Mouse (Mus musculus) myocyte (in vitro differentiated cells): ENCODE results near the gene Npepps. TPM values are rescaled to one million over a fixed set of nuclear protein-coding genes. Genes with fewer than 3 reads are reported as not detected.

Experiments
- H3K27me3 ChIP-seq: one replicate; pipeline ENCODE4 v1.6.1; 2011; ENCODE audit not compliant: control insufficient read depth, insufficient read depth, insufficient read length
- H3K36me3 ChIP-seq: one replicate; pipeline ENCODE4 v1.6.1; 2011; ENCODE audit not compliant: control insufficient read depth, insufficient read depth
- H3K4me2 ChIP-seq: one replicate; pipeline ENCODE4 v1.6.1; 2011; ENCODE audit warnings: low read depth, control low read depth
- H3K4me3 ChIP-seq: one replicate; pipeline ENCODE4 v1.5.1; 2011; ENCODE audit warnings: mild to moderate bottlenecking, control low read depth, moderate library complexity
- H3K79me2 ChIP-seq: one replicate; pipeline ENCODE4 v1.6.1; 2011; ENCODE audit not compliant: control insufficient read depth, insufficient read depth
- H3ac ChIP-seq: one replicate; pipeline ENCODE4 v1.6.1; 2011; ENCODE audit not compliant: control insufficient read depth, insufficient read length
- CEBPB ChIP-seq: IDR thresholded peaks from 2 replicates; pipeline ENCODE4 v1.6.1; 2011; ENCODE audit warnings: mild to moderate bottlenecking, moderate library complexity; ENCODE audit not compliant: poor library complexity, insufficient read depth, severe bottlenecking
- E2F4 ChIP-seq: IDR thresholded peaks from one replicate; pipeline ENCODE4 v1.6.1; 2011; ENCODE audit warnings: mild to moderate bottlenecking, control low read depth, moderate library complexity; ENCODE audit not compliant: insufficient read depth
- MAX ChIP-seq: IDR thresholded peaks from one replicate; pipeline ENCODE4 v1.6.1; 2011; ENCODE audit warnings: low read depth, mild to moderate bottlenecking, control low read depth
- MYOD1 ChIP-seq, 3 experiments: IDR thresholded peaks; one replicate each; pipeline ENCODE4 v1.6.1; 2011; ENCODE audit warnings: control low read depth in 2 of 3, low read depth in 2 of 3, mild to moderate bottlenecking in 2 of 3, moderate library complexity in 1 of 3; ENCODE audit not compliant: insufficient read length in 2 of 3, control insufficient read depth in 1 of 3
- MYOG ChIP-seq, 3 experiments: IDR thresholded peaks; one replicate each; pipeline ENCODE4 v1.6.1; 2011; ENCODE audit warnings: control low read depth in 2 of 3, low read depth in 2 of 3, mild to moderate bottlenecking in 2 of 3; ENCODE audit not compliant: insufficient read length in 2 of 3, control insufficient read depth in 1 of 3, insufficient read depth in 1 of 3
- POLR2A ChIP-seq: IDR thresholded peaks from one replicate; pipeline ENCODE4 v1.6.1; 2011; ENCODE audit warnings: low read depth, mild to moderate bottlenecking, control low read depth, moderate library complexity; ENCODE audit not compliant: insufficient read length
- POLR2AphosphoS2 ChIP-seq: IDR thresholded peaks from one replicate; pipeline ENCODE4 v1.6.1; 2011; ENCODE audit warnings: low read depth, control low read depth; ENCODE audit not compliant: insufficient read length
- REST ChIP-seq: IDR thresholded peaks from one replicate; pipeline ENCODE4 v1.6.1; 2011; ENCODE audit warnings: mild to moderate bottlenecking, control low read depth, moderate library complexity; ENCODE audit not compliant: insufficient read depth, insufficient read length
- SRF ChIP-seq: IDR thresholded peaks from one replicate; pipeline ENCODE4 v1.6.1; 2011; ENCODE audit warnings: low read depth; ENCODE audit not compliant: control insufficient read depth, insufficient read length
- TCF12 ChIP-seq: IDR thresholded peaks from one replicate; pipeline ENCODE4 v1.6.1; 2011; ENCODE audit warnings: mild to moderate bottlenecking, control low read depth; ENCODE audit not compliant: poor library complexity, insufficient read depth, severe bottlenecking
- TCF3 ChIP-seq: IDR thresholded peaks from one replicate; pipeline ENCODE4 v1.6.1; 2011; ENCODE audit warnings: low read depth, control low read depth; ENCODE audit not compliant: insufficient read length
- USF1 ChIP-seq: IDR thresholded peaks from one replicate; pipeline ENCODE4 v1.6.1; 2011; ENCODE audit warnings: low read depth, mild to moderate bottlenecking, control low read depth, moderate library complexity
- polyA plus RNA-seq: library from polyadenylated mRNA; unstranded; fragments of >200 nt; fragmentation: generic; extraction: Trizol; gene quantifications from one replicate; pipeline ENCODE4 v1.2.1, GENCODE M21; 2012; ENCODE audit warnings: missing spikeins

Npepps gene
- polyA plus RNA-seq, 1 experiment = 45.6 TPM

DNA sequence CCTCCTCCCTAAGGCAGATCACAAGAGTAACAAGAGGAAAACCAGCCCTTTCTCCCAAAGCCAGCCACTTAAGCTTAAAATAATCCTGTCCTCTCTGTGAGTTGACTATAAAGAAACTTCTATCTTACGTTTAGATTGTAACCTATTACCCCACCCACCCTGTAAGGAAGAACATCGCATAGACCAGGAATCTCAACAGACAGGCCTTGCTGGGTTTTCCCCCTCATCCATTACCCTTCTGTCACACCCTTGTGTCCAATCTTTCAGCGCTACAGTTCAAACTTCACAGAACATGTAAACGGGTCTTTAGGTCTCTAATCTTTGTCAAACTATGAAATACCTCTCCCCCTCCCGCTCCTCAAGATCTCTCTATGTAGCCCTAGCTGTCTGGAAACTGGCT lies 24.2 kb upstream of the Npepps start:
- TF ChIP-seq POLR2A (no peak), REST (no peak), E2F4 (no peak), POLR2AphosphoS2 (no peak), USF1 (no peak), MAX (no peak)
- Histone ChIP-seq H3K79me2 (no peaks in the 10 kb centered on the region), H3K27me3 (no peaks in the 10 kb centered on the region)

DNA sequence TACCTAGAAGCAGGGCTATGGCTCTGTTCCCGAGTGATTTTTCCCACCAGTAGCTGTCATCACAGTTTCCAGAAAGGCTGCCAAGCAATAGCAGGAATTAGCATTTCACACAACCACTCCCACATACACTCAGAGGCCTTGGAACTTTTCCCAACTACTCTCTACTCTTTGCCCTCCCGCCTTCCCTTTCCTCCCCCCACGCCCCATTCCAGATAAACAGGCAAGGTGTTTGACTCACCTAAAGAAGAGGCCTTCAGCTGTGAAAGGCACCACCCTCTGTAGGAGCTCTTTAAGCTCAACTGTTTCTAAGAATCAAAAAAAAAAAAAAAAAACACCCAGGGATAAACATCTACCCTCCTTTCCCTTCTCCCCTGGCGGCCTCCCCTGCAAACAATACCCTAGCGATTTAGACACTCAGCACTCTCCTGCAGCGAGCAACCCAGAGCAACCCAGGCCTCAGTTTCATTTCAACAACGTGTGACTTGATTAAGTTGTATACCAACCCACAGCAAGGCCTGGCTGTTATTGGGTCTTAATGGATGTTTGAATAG lies 21.9 kb upstream of the Npepps start:
- Histone ChIP-seq H3ac (no peak overlapping the region), H3K4me3 (no peak overlapping the region), H3K36me3 (no peaks in the 10 kb centered on the region), H3K27me3 (no peaks in the 10 kb centered on the region), H3K4me2 (peak overlapping the region; percentile 32), H3K79me2 (no peaks in the 10 kb centered on the region)
- no peak for TF ChIP-seq CEBPB
- TF ChIP-seq POLR2AphosphoS2 = no peak
- TF ChIP-seq MYOG (IDR thresholded peaks at IDR 0.05; ENCODE audit: control insufficient read depth in 1 of 3, insufficient read depth in 1 of 3, insufficient read length in 2 of 3, low read depth in 2 of 3) = no peak
- TF ChIP-seq E2F4 = no peak
- TF ChIP-seq USF1 = no peak
- TF ChIP-seq POLR2A = no peak
- no peak for TF ChIP-seq MAX
- no peak for TF ChIP-seq TCF3

More for the DNA sequence above, 24.2 kb upstream of the Npepps start:
- Histone ChIP-seq H3ac (no peak overlapping the region), H3K4me3 (no peak overlapping the region), H3K36me3 (no peaks in the 10 kb centered on the region), H3K4me2 (no peak overlapping the region)

- Histone ChIP-seq H3K4me2 (no peak overlapping the region), H3ac (no peak overlapping the region), H3K4me3 (no peak overlapping the region), H3K79me2 (no peaks in the 10 kb centered on the region), H3K36me3 (no peaks in the 10 kb centered on the region), H3K27me3 (no peaks in the 10 kb centered on the region)
- TF ChIP-seq MYOG (IDR thresholded peaks at IDR 0.05; ENCODE audit: control insufficient read depth in 1 of 3, insufficient read depth in 1 of 3, insufficient read length in 2 of 3, low read depth in 2 of 3) (no peak), POLR2AphosphoS2 (no peak), POLR2A (no peak), TCF12 (no peak), CEBPB (no peak)
These were observed 21.0 kb upstream of the Npepps start for GRCm38 (mm10) chr11:97301406-97301805.

DNA sequence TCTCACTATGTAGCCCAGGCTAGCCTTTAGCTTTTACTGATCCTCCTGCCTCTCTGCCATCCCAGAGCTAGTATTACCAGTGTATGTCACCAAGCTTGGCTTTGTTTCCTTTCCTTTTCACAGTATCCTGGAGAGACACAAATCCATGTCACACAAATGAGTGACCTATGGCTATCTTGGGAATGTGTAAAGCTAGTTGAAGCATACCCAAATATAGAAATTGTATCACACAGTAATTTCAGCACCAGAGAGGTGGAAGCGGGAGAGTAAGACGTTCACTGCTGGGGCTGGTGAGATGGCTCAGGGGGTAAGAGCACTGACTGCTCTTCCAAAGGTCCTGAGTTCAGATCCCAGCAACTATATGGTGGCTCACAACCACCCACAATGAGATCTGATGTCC lies 19.5 kb upstream of the Npepps start:
- H3K4me2 ChIP-seq = no peak overlapping the region
- TF ChIP-seq USF1 (no peak), TCF3 (no peak), CEBPB (no peak), MYOG (IDR thresholded peaks at IDR 0.05; ENCODE audit: control insufficient read depth in 1 of 3, insufficient read depth in 1 of 3, insufficient read length in 2 of 3, low read depth in 2 of 3) (no peak), POLR2A (no peak), MYOD1 (IDR thresholded peaks at IDR 0.05; ENCODE audit: control insufficient read depth in 1 of 3, insufficient read length in 2 of 3, low read depth in 2 of 3) (no peak), MAX (no peak), POLR2AphosphoS2 (no peak), TCF12 (no peak), E2F4 (no peak), REST (no peak), SRF (no peak)

DNA sequence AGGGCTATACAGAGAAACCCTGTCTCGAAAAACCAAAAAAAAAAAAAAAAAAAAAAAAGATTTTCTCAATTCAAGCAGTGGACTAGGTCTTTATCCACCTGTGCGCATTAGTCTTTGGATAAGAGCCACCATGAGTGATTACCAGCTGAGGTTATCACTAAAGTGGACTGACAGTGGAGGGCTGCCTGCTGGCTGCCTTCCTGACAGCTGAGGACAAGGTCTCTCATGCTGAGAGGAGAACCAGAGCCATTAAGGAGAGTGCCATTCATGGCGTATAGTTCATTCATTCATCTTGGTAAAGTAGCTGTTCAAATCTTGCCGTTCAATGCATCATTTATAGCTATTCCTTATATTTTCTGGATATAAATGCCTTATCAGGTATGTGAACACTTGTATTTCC lies 16.1 kb upstream of the Npepps start:
- TF ChIP-seq POLR2A (no peak), TCF12 (no peak), USF1 (no peak), MAX (no peak), TCF3 (no peak), MYOG (IDR thresholded peaks at IDR 0.05; ENCODE audit: control insufficient read depth in 1 of 3, insufficient read depth in 1 of 3, insufficient read length in 2 of 3, low read depth in 2 of 3) (no peak), CEBPB (no peak), MYOD1 (IDR thresholded peaks at IDR 0.05; ENCODE audit: control insufficient read depth in 1 of 3, insufficient read length in 2 of 3, low read depth in 2 of 3) (no peak), SRF (no peak)
- H3K36me3 ChIP-seq = no peaks in the 10 kb centered on the region
- H3ac ChIP-seq = no peak overlapping the region
- H3K4me3 ChIP-seq = no peak overlapping the region
- H3K4me2 ChIP-seq = no peak overlapping the region
- H3K79me2 ChIP-seq = no peaks in the 10 kb centered on the region
- H3K27me3 ChIP-seq = no peaks in the 10 kb centered on the region

More for the DNA sequence above, 19.5 kb upstream of the Npepps start:
- no peaks in the 10 kb centered on the region for H3K79me2 ChIP-seq
- H3K27me3 ChIP-seq = no peaks in the 10 kb centered on the region
- H3K36me3 ChIP-seq = no peaks in the 10 kb centered on the region
- no peak overlapping the region for H3ac ChIP-seq
- no peak overlapping the region for H3K4me3 ChIP-seq
